Mouse (Mus musculus): ENCODE results near the gene Fam89b.

Gene Fam89b

DNA sequence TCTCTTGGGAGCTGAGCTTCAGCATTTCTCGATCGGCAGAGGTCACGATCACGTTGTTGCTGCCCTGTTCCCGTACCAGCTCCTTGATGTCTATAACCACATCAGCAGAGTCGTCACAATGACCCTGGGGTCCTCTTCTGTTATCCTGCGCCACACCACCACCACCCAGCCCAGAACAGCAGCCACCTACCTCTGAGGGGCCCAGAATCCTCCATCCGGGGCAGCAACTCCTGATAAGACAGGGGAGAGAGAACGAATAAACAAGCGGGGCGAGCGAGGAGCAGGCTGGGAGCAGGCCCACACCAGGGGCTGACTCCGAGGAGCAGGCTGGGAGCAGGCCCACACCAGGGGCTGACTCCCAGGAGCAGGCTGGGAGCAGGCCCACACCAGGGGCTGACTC lies 43.0 kb downstream of the Fam89b start:
- DNase-seq (ENCODE audit: inconsistent age in 2 of 2, low spot score in 1 of 2): no peak

DNA sequence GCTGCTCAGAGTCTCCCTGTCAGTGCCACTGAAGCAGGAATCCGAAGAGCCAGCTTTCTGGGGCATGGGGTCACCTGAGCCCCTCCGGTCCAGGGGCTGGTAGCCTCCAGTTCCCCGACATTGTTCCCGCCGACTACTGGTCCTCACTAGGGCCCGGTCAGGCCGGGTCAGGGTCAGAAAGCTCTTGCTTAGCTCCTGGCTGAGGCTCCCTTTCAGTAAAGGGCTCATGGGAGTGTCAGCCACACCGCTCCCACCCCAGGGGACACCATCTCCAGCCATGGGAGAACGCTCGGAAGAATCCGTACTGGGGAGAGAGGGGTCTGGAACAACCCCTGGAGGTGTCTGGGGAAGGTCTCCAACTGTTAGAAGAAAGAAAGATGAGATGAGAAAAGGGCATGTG lies 43.6 kb downstream of the Fam89b start:
- DNase-seq (ENCODE audit: inconsistent age in 2 of 2, low spot score in 1 of 2): no peak

DNA sequence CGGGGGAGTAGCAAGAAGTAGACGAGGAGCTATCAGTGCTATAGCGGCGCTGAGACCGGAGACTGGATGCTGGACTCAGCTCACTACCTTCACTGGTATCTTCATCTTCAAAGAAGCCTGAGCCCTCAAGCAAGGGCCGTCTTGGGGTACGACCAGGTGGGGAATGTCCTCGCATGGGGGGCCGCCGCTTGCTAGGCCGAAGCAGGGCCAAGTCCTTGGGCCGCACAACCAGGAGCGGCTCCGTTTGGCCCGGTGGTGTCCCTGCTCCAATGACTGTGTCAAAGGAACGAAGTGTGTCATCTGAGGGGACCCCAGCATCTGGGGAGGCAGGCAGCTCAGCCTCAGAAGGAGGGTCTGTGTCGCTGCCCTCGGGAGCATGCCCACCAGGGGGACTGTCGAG lies 44.0 kb downstream of the Fam89b start:
- no peak for DNase-seq (ENCODE audit: inconsistent age in 2 of 2, low spot score in 1 of 2)

DNA sequence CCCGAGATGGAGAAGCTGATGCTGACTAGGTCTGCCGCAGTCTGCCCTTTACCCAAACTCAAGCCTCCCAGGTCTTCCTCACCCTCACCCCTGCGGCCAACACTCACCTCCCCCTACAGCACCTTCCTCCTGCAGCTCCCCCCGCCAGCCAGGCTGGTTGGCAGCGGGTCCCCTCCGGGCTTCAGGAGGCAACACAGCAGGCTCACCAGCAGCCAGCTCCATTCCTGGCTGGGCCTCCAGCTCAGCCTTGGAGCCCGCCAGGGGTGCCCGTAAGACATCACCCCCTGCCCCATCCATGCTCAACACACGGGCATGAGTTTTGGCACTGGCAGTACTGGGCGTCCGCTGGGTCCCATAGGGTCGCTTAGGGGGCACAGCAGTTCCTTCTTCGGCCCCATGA lies 44.5 kb downstream of the Fam89b start:
- no peak for DNase-seq (ENCODE audit: inconsistent age in 2 of 2, low spot score in 1 of 2)

DNA sequence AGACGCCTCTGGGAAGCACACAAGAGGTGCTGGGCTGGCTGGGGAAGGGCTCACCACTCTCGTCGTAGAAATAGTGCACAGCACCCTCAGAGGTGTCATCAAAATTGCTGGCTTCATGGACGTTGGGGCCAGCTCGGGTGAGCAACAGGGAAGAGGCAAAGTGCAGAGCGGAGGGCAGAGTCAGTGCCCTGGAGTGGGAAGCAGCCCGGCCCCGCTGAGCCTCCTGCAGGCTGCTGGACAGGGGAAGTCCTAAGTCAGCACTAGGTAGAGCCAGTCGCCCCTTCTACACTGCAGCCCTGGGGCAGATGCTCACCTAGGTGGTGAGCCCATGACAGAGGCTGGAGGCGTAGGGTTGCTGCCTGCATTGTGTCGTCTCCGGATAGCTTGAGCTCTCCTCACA lies 45.2 kb downstream of the Fam89b start:
- DNase-seq (ENCODE audit: inconsistent age in 2 of 2, low spot score in 1 of 2): no peak

DNA sequence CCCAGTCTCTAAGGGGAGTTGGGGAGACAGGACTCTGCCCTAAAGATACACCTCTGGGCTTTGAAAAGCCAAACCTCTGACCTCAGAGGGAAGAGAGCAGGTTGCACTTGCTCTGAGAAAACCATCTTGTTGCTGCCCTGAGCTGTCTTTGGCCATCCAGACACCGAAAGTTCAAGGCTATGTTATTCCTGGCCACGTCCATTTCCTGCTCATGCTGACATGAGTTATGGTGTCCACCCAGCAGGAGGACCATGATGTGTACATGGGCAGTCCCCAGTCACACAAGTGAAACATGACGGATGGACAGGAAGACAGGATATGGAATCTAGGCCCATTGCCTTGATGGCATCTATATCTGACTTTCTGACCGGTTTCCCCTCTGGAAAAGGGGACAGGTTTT lies 49.0 kb downstream of the Fam89b start:
- peak; percentile 80 to 88 for DNase-seq (ENCODE audit: inconsistent age in 2 of 2, low spot score in 1 of 2)
